Mouse (Mus musculus) thymus, postnatal 10 days (tissue): Measurements from ENCODE around the gene Serpine1.
A peak's percentile ranks its signal among the peaks of the same experiment; 100 is the strongest.

Source experiments
- DNase-seq, 2 experiments: peaks; one replicate each; pipeline ENCODE4 v3.0.0; 2021; ENCODE audit warnings: low spot score in 2 of 2

Serpine1 gene

DNA sequence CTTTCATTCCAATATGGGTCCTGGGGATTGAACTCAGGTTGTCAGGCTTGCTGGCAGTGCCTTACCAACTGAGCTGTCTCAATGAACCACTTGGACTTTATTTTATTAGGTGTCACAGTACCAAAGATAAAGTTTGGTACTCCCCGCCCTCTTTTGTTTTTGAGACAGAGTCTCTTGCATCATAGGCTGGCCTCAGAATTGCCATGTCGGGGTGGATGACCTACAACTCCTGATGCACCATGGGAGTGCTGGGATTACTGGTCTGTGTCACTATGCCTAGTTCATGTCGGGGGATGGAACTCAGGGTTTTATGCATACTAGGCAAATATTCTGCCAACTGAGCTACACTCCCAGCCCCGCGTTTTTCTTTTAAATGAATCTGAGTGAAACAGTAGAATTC lies 17.2 kb downstream of the Serpine1 start:
- no peak for DNase-seq

GRCm38 (mm10) chr5:137054299-137054698 lies 17.8 kb downstream of the Serpine1 start:
- DNase-seq = no peak

- no peak for DNase-seq
Observed at GRCm38 (mm10) chr5:137051914-137052505, 20.1 kb downstream of the Serpine1 start.

DNA sequence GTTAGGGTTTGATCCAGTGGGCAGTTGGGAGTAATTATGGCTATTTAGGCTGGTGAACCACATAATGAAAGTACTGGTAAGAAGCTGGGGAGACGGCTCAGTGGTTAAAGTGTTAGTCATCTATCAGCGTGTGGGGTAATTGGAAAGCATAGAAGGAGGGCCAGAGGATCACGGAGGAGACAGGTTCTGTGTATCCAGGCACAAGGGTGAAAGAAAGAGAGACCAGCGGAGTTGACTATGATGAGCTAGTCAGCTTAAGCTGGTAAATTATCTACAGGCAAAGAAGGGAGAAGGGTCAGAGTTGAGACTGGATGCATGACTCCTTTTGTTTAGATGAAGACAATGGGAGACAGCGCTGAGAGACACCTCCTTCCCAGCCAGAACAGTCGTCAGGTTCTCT lies 20.9 kb downstream of the Serpine1 start:
- DNase-seq = no peak

DNA sequence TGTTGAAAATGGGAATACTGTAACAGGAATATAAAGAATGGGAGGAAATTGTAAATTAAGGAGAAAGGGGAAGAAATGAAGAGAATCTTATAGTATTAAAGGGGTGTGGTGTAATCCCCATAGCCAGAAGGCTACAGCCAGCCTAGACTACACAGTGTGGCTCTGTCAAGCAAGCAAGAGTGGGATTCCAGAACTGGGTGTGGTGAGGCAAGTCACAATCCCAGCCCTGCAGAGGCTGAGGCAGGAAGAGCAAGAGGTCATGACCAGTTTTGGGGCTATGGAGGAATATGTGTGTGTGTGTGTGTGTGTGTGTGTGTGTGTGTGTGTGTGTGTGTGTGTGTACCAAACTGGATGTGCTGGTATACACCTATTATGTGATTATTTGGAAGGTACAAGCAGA lies 25.1 kb downstream of the Serpine1 start:
- DNase-seq = no peak

- DNase-seq = no peak
Observed at GRCm38 (mm10) chr5:137046324-137046718, 25.7 kb downstream of the Serpine1 start.

- DNase-seq = peak; percentile 98 to 99
Observed at GRCm38 (mm10) chr5:137045402-137046323, 26.4 kb downstream of the Serpine1 start, which contains the start of gene Ap1s1. Ap1s1 (minus strand) TSS chr5:137046135.

DNA sequence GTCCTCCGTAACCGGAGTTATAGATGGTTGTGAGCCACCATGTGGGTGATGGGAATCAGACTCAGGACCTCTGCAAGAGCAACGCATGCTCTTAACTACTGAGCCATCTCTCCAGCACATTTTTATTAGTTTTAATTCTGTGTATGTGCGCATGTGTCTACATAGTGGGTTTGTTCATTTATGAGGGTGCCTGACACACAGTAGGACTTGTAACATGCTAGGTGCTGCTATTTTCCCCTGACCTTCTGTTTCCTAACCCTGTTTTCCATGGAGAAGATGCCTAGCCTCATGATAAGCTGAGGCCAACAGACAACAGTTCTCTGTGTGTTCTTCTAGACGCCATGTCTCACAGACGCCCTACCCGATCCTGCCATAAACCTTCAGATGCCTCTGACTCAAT lies 28.1 kb downstream of the Serpine1 start:
- DNase-seq = no peak

- DNase-seq = no peak
Observed at GRCm38 (mm10) chr5:137041442-137041841, 30.6 kb downstream of the Serpine1 start.

GRCm38 (mm10) chr5:137039453-137039852 lies 32.6 kb downstream of the Serpine1 start:
- DNase-seq = no peak

- DNase-seq = no peak
Observed at GRCm38 (mm10) chr5:137036211-137036610, 35.9 kb downstream of the Serpine1 start.

DNA sequence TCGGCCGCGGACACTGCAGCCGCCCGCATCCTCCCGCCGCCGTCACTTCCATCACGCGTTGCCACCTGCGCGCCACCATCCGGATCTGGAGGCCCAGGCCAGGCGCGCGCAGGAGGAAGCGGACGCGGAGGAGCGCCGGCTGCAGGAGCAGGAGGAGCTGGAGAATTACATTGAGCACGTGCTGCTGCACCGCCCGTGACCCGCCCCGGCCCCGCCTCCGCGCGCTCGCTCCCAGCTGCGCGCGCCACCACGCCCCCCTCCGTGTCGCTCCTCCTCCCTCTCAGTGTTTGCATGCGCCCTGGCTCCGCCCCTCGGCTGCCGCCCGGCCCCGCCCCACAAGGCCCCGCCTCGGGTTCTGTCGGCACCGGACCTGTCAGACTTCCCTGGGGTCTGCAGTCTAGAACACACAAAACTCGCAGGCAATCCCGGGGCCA lies 39.4 kb downstream of the Serpine1 start:
- DNase-seq = peak; percentile 83 to 90

GRCm38 (mm10) chr5:137032033-137032421 lies 40.0 kb downstream of the Serpine1 start:
- peak in 1 of 2 experiments; percentile 28 for DNase-seq

GRCm38 (mm10) chr5:137031076-137032032 lies 40.7 kb downstream of the Serpine1 start:
- no peak for DNase-seq

DNA sequence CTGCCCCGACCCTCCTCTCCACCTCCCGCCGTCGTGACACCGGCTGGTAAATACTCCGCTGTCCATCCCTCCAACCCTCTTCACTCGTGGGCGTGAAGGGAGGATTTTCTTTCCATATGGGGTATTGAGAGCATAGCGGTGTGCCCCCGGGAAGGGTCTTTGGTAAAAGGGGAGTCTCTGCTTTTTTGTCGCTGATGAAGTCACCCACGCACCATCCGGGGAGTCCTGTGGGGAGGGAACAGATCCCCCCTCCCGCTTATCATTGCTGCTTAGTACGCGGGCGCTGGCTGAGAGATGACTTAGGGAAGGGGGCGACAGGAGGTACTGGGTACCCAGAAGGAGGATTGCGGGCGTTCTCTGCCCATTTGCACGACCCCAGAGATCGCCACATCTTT lies 41.7 kb downstream of the Serpine1 start:
- DNase-seq = no peak

DNA sequence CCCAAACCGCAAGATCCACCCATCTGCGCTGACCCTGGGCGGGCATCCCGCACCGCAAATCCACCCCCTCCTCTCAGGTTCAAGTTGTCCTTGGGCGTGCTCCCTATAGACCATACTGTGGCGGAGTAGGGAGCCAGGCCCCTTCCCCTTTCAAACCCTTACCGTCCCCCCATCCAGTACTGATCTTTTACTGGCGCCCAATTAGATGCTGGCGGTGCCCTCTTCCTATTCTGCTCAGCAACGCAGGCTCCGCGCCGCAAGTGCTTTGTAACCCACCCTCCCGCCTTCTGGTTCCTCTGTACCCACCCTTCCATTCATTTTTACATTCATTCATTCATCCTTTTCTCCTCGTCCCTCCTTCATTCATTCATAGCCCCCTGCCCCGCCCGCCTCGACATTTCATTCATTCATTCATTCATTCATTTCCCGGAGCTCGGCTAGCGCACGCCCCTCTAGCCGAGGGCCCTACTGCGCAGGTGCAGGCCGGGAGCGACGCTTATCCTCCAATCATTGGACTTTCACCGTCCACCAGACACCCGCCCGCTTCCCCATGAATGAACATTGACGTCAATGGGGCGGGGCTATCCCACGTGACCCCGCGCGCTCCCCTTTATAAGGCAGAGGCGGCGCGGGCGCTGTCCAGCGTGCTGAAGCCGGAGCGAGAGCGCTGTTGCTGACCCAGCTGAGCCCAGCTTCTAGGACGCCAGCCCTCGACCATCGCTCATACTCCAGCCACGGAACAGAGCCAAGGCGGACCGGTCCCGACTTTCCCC lies 42.2 kb downstream of the Serpine1 start:
- DNase-seq = peak; percentile 83 to 90

- DNase-seq = no peak
Observed at GRCm38 (mm10) chr5:137029273-137029585, 42.8 kb downstream of the Serpine1 start.

- DNase-seq = no peak
Observed at GRCm38 (mm10) chr5:137028561-137029272, 43.4 kb downstream of the Serpine1 start.

DNA sequence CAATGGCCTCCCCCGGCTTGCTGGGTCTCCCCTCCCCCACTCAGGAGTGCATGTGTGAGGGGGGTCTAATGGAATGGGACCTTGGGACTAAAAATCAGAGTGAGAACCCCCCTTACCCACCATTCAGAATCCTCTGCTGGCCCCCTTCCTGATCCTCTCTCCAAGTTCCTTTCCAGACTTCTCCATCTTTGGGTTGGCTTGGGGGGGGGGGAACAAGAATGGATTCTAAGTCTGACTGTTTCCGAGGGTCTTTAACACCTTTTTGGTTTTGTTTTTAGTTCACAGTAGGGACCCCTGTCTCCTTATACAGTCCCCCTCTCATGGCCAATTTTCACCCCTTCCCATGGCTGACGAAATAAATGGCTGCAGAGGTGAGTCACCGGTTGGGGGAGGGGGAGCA lies 46.0 kb downstream of the Serpine1 start, which contains the start of gene Vgf:
Gene Vgf (plus strand): TSS at position 301 of the 400 bp plus-strand sequence.
- DNase-seq = no peak

- DNase-seq = peak; percentile 63 to 91
Observed at GRCm38 (mm10) chr5:137025132-137025531, 46.9 kb downstream of the Serpine1 start.
